Mouse (Mus musculus): ENCODE measurements around the gene Faah. TPM values are rescaled to one million over a fixed set of nuclear protein-coding genes. Genes with fewer than 3 reads are reported as not detected.

Faah gene
- polyA plus RNA-seq, 1 experiment = not detected

DNA sequence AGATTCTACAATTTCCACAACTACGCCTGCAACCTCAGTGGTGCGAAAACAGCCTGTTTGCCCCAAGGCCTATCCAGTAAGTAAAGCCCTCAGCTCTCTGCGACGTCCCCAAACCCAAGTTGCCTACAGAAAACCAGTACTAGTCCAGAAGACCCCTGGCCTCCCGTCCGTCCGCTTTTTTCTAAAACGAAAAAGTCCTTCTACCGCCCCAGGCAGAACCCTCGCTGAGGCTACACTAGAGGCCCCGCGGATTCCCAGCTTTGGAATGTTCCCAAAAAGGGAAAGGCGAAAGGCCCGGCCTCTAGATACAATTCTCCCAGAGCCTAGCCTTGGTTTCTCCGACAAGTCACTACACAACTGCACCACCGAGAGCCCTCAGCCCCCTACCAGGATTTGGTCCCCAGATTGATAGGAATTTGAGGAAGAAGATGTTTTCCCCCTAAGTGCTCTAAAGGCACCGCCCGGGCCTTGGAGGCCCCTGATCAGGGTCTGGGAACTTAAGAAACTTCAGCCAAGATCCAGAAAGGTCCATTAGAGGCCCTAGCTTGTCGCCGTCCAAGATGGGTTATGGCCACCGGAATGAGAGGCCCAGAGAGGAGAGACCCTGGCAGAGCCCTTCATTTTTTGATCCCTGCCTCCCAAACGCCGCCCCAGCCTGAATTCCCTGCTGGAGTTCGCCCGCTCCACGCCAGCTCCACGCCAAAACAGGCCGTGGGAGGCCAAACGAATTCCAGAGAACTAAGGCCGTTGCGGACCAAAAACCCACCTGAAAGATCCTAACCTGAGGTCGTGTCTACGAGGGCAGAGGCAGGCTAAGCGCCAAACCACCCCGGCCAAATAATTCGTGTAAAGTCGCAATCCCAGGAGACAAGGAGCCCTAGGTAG is 79.2 kb downstream of the Faah start:
- H3K4me3 ChIP-seq (ENCODE audit: insufficient read depth, low read length) = no peak overlapping the region
- TF ChIP-seq POLR2A (IDR thresholded peaks at IDR 0.05; ENCODE audit: borderline replicate concordance, low read depth, low read length) (no peak), CTCF (IDR thresholded peaks at IDR 0.05; ENCODE audit: low read depth, low read length) (no peak)
- H3K4me1 ChIP-seq (ENCODE audit: control insufficient read depth, insufficient read depth, low read length) = no peaks in the 10 kb centered on the region
- H3K27ac ChIP-seq (ENCODE audit: insufficient read depth, low read depth, low read length) = no peak overlapping the region

DNA sequence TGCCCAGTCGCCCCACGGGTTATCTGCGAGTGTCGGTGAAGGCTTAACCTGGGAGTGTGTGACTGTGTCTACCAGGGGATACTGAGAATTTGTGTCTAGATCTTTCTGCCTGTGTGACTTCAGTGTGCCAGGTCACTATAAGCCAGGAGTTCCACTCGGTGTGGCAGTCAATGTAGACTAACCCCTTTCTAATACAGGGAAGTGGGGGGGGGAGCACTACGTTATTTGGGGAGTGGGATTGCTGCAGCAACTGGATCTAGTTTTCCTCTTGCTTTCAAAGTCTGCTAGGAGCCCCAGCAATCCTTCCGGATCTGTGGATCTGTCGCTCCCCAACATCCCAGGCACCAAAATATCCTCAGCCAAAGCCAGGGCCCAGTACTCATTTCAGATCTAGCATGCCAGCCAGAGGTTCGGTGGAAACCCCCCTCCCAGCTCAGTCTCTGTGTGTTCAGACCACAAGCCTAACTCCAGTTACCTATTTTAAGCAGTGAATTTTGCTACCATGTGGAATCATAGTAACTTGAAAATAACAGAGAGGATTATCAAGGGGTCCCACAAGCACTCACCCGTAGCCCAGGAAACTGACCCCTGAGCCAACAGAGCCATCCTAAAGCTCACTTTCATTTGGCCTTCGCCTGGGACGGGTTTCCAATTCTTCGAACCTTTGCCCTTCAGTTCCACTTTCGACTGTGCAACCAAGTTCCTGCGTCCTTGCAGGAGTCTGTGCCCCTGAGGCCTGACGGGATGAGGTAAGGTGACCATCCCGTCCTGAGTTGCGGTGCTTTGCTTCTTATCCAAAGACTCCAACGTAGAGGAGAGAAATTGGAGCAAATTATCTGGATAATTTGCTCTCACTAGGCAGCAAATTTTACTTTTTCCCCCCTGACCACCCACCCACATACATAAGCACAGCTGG is 80.4 kb downstream of the Faah start:
- TF ChIP-seq CTCF (IDR thresholded peaks at IDR 0.05; ENCODE audit: low read depth, low read length) (no peak), POLR2A (IDR thresholded peaks at IDR 0.05; ENCODE audit: borderline replicate concordance, low read depth, low read length) (no peak)
- no peak overlapping the region for H3K4me3 ChIP-seq (ENCODE audit: insufficient read depth, low read length)
- H3K27ac ChIP-seq (ENCODE audit: insufficient read depth, low read depth, low read length) = no peak overlapping the region
- H3K4me1 ChIP-seq (ENCODE audit: control insufficient read depth, insufficient read depth, low read length) = no peaks in the 10 kb centered on the region

DNA sequence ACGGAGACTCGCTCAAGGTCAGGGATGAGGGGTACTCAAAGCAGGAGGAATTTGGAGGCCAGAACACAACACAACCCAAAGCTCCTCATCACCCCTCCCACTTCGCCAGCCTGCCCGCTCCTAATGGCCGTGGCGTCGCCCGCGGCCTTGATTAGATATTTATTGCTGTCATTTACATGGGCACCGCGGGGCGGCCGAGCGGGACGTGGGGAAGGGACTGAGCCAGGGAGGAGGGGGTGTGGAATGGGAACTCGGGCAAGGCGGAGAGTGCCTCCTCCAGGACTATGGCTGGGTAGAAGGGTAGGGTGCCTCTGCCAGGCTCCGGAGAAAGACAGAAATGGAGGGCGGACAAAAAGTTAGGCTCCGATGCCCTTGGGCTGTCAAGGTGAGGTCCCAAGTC is 81.1 kb downstream of the Faah start:
- no peak overlapping the region for H3K27ac ChIP-seq (ENCODE audit: insufficient read depth, low read depth, low read length)
- H3K4me3 ChIP-seq (ENCODE audit: insufficient read depth, low read length) = no peak overlapping the region
- TF ChIP-seq POLR2A (IDR thresholded peaks at IDR 0.05; ENCODE audit: borderline replicate concordance, low read depth, low read length) = no peak
- no peak for TF ChIP-seq CTCF (IDR thresholded peaks at IDR 0.05; ENCODE audit: low read depth, low read length)
- H3K4me1 ChIP-seq (ENCODE audit: control insufficient read depth, insufficient read depth, low read length) = no peaks in the 10 kb centered on the region

DNA sequence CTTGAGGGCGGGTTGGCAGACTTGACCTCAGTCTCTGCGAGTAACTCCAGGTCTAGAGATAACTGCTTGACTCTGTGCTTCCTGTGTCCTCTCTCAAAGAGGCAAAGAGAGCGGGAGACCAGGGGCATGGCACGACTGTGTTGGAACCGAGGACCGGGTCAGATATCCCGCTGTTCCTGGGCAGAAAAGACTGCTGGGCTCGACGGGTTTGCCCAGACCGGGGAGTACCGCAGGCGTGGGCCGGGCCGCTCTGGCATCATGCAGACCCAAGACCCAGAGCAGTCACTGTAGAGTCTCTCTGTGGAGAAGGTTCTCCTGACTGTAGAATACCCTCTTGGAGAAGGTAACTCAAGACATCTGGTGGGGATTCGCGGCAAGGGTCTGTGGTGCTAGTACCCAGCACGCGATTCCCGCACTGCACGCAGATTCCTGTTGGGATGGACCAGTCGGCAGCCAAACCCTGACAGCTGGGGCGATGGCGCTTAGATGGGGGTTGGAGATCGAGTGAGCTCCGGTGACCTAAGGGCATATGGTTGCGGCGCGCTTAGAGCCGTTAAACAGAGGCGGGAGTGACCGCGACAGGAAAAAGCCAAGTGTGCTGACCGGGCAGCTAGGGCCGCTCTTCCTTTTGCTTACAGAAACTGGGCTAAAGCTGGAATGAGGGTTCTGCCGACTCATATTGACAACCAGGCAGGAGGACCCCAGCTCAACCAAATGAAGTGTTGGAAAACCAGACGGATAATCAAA is 81.7 kb downstream of the Faah start:
- no peak for TF ChIP-seq CTCF (IDR thresholded peaks at IDR 0.05; ENCODE audit: low read depth, low read length)
- TF ChIP-seq POLR2A (IDR thresholded peaks at IDR 0.05; ENCODE audit: borderline replicate concordance, low read depth, low read length) = no peak
- H3K27ac ChIP-seq (ENCODE audit: insufficient read depth, low read depth, low read length) = no peak overlapping the region
- no peak overlapping the region for H3K4me3 ChIP-seq (ENCODE audit: insufficient read depth, low read length)
- no peaks in the 10 kb centered on the region for H3K4me1 ChIP-seq (ENCODE audit: control insufficient read depth, insufficient read depth, low read length)

DNA sequence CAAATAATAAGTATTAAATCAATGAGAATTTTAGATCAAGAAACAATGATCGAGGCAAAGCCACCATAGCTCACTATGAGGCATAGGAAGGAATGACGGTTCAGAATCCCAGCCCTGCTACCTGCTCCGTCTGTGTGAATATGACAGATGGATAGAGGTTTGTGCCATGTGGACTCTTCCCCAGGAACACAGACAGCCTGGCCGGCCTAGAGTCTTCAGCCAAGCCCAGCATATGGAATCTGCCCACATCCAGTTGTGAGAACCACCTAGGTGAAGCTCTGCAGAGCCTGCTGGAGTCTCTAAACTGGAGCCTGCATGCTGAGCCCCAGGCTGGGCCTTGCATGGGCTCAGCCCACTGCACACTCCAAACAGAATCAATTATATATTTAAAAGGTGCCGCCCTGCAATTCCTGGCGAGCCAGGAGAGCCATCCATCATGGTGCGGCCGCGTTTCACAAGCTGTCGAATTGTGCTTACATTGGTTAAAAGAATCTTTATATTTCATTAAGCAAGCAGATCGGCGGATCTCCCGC is 86.1 kb downstream of the Faah start:
- H3K4me1 ChIP-seq (ENCODE audit: control insufficient read depth, insufficient read depth, low read length) = no peaks in the 10 kb centered on the region

DNA sequence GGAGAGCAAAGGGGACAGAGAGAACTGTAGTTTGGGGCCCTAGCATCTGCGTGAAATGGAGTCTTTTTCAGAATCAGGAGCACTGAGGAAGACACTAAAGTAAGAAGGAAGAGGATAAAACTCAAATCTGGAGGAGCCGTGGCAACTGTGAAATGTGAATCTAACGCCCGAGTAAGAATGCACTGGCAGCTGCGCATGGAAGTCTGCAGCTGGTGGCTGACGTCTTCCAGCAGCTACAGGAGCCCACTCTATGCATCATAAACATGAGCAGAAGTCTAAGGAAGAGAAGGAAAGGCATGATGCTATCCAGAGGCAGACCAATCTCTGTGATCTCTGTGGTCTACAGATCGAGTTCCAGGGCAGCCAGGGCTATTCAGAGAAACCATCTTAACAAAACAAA is 90.1 kb downstream of the Faah start:
- Histone ChIP-seq H3K27ac (ENCODE audit: insufficient read depth, low read depth, low read length) (no peak overlapping the region), H3K4me3 (ENCODE audit: insufficient read depth, low read length) (no peak overlapping the region), H3K4me1 (ENCODE audit: control insufficient read depth, insufficient read depth, low read length) (no peaks in the 10 kb centered on the region)
- no peak for TF ChIP-seq POLR2A (IDR thresholded peaks at IDR 0.05; ENCODE audit: borderline replicate concordance, low read depth, low read length)
- TF ChIP-seq CTCF (IDR thresholded peaks at IDR 0.05; ENCODE audit: low read depth, low read length) = no peak

More for the DNA sequence above, 86.1 kb downstream of the Faah start:
- H3K27ac ChIP-seq (ENCODE audit: insufficient read depth, low read depth, low read length) = no peak overlapping the region
- TF ChIP-seq POLR2A (IDR thresholded peaks at IDR 0.05; ENCODE audit: borderline replicate concordance, low read depth, low read length) = no peak
- TF ChIP-seq CTCF (IDR thresholded peaks at IDR 0.05; ENCODE audit: low read depth, low read length) = no peak
- H3K4me3 ChIP-seq (ENCODE audit: insufficient read depth, low read length) = no peak overlapping the region

DNA sequence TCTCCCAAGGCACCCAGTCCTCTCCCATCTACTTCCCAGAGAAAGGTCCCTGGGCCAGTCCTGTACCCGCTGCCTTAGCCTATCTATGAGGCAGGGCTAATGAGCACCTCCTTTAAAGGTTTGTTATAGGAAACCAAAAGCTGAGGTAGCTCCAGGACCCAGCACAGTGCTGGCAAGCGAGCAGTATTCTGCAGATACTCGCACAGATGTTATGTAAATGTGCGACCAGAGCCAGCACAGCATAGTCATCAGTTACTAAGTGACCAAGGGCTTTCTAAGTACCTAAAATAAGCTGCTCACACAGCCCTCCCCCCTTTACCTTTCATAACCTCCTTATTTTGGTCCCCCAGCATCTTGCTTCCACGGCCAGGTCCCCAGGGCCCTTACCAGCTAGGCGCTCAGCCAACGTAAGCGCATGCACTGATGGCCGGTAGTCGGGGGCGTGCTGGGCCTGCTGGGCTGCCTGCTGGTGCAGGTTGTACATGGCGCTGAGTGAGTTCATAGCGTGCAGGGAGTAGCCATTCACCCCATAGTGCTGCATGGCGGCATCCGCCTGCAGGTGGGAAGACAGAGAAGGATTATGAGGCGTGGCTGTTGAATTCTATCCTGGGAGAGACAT is 94.4 kb downstream of the Faah start:
- no peak for TF ChIP-seq POLR2A (IDR thresholded peaks at IDR 0.05; ENCODE audit: borderline replicate concordance, low read depth, low read length)
- no peak for TF ChIP-seq CTCF (IDR thresholded peaks at IDR 0.05; ENCODE audit: low read depth, low read length)
- Histone ChIP-seq H3K27ac (ENCODE audit: insufficient read depth, low read depth, low read length) (no peak overlapping the region), H3K4me1 (ENCODE audit: control insufficient read depth, insufficient read depth, low read length) (no peaks in the 10 kb centered on the region), H3K4me3 (ENCODE audit: insufficient read depth, low read length) (no peak overlapping the region)

DNA sequence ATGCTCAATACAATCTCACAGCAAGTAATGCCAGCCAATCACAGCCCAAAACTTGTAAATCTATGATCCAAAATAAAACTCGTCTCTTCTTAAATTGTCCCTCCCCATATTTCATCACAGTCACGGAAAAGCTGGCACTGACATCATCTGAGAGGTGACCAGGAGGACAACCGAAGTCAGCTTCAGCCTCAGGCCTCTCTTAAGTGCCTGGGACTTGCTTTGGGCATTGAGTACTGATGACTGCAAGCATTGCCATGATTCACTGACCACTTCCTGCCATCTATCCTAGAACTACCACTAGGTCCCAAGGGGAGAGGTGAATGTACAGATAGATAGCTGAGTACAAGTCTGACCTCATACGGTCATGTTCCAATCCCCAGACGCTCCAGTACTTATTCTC is 95.0 kb downstream of the Faah start:
- TF ChIP-seq POLR2A (IDR thresholded peaks at IDR 0.05; ENCODE audit: borderline replicate concordance, low read depth, low read length) = no peak

DNA sequence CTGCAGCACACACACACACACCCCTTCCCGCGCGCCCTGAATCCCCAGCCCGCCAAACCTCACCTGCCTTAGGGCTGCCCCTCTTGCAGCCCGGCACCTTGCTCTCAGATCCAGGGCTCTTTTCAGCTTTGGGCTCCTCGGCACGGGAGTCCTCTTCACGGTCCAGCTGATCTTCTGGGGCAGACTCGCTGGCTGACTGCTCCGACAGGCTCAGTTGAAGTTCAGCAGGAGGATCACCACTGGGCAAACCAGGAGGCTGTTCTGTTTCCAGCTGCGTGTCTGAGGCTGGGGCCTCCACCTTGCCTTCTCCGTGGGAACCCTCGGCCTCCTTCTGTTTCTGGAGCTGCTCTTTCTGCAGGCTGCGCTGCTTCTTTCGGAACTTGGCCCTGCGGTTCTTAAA is 97.8 kb downstream of the Faah start:
- no peak overlapping the region for H3K27ac ChIP-seq (ENCODE audit: insufficient read depth, low read depth, low read length)
- TF ChIP-seq POLR2A (IDR thresholded peaks at IDR 0.05; ENCODE audit: borderline replicate concordance, low read depth, low read length) = no peak
- no peak for TF ChIP-seq CTCF (IDR thresholded peaks at IDR 0.05; ENCODE audit: low read depth, low read length)
- H3K4me1 ChIP-seq (ENCODE audit: control insufficient read depth, insufficient read depth, low read length) = no peaks in the 10 kb centered on the region
- H3K4me3 ChIP-seq (ENCODE audit: insufficient read depth, low read length) = no peak overlapping the region

More for the DNA sequence above, 95.0 kb downstream of the Faah start:
- Histone ChIP-seq H3K27ac (ENCODE audit: insufficient read depth, low read depth, low read length) (no peak overlapping the region), H3K4me3 (ENCODE audit: insufficient read depth, low read length) (no peak overlapping the region), H3K4me1 (ENCODE audit: control insufficient read depth, insufficient read depth, low read length) (no peaks in the 10 kb centered on the region)

Other genes with a start within 250 kb of the Faah start
- not detected in 2 replicates for gene Tex38, start 236.9 kb downstream of the Faah start, polyA plus RNA-seq (2012; ENCODE audit: insufficient read depth, insufficient read length, missing spikeins)
- gene Atpaf1, start 233.1 kb downstream of the Faah start, polyA plus RNA-seq (2012; ENCODE audit: insufficient read depth, insufficient read length, missing spikeins) = 15.4 and 17.3 TPM in 2 replicates
- gene Mob3c, start 189.8 kb downstream of the Faah start, polyA plus RNA-seq (2012; ENCODE audit: insufficient read depth, insufficient read length, missing spikeins) = 25.3 and 27.5 TPM in 2 replicates
- gene Mknk1, start 178.7 kb downstream of the Faah start, polyA plus RNA-seq (2012; ENCODE audit: insufficient read depth, insufficient read length, missing spikeins) = 138 and 149 TPM in 2 replicates
- gene Kncn, start 133.5 kb downstream of the Faah start, polyA plus RNA-seq (2012; ENCODE audit: insufficient read depth, insufficient read length, missing spikeins) = not detected in 2 replicates
- gene 6430628N08Rik, start 127.3 kb downstream of the Faah start, polyA plus RNA-seq (2012; ENCODE audit: insufficient read depth, insufficient read length, missing spikeins) = not detected in 2 replicates
- not detected in 2 replicates for gene Dmbx1, start 78.0 kb downstream of the Faah start, polyA plus RNA-seq (2012; ENCODE audit: insufficient read depth, insufficient read length, missing spikeins)
- gene Nsun4, start 36.0 kb upstream of the Faah start, polyA plus RNA-seq (2012; ENCODE audit: insufficient read depth, insufficient read length, missing spikeins) = 12.4 and 12.8 TPM in 2 replicates
- gene Uqcrh, start 57.1 kb upstream of the Faah start, polyA plus RNA-seq (2012; ENCODE audit: insufficient read depth, insufficient read length, missing spikeins) = 470 and 523 TPM in 2 replicates
- gene Lrrc41, start 57.3 kb upstream of the Faah start, polyA plus RNA-seq (2012; ENCODE audit: insufficient read depth, insufficient read length, missing spikeins) = 28.2 and 29.0 TPM in 2 replicates
- gene Rad54l, start 105.8 kb upstream of the Faah start, polyA plus RNA-seq (2012; ENCODE audit: insufficient read depth, insufficient read length, missing spikeins) = 10.0 and 11.7 TPM in 2 replicates
- gene Pomgnt1, start 105.9 kb upstream of the Faah start, polyA plus RNA-seq (2012; ENCODE audit: insufficient read depth, insufficient read length, missing spikeins) = 22.3 and 24.0 TPM in 2 replicates
- gene Lurap1, start 133.4 kb upstream of the Faah start, polyA plus RNA-seq (2012; ENCODE audit: insufficient read depth, insufficient read length, missing spikeins) = 0.12 and 0.13 TPM in 2 replicates
- gene Tspan1, start 149.7 kb upstream of the Faah start, polyA plus RNA-seq (2012; ENCODE audit: insufficient read depth, insufficient read length, missing spikeins) = not detected in 2 replicates
- gene 1700042G07Rik, start 155.4 kb upstream of the Faah start, polyA plus RNA-seq (2012; ENCODE audit: insufficient read depth, insufficient read length, missing spikeins) = not detected in 2 replicates
- not detected in 2 replicates for gene Gm49337, start 155.5 kb upstream of the Faah start, polyA plus RNA-seq (2012; ENCODE audit: insufficient read depth, insufficient read length, missing spikeins)
- 0.33 and 1.0 TPM in 2 replicates for gene Pik3r3, start 203.7 kb upstream of the Faah start, polyA plus RNA-seq (2012; ENCODE audit: insufficient read depth, insufficient read length, missing spikeins)

Data from bone marrow macrophage, adult 2 months (primary cell).